Mouse (Mus musculus) limb, embryonic 14.5 days (tissue): Measurements from ENCODE around the gene Arap2. TPM values are rescaled to one million over a fixed set of nuclear protein-coding genes. Genes with fewer than 3 reads are reported as not detected.

Source experiments
- ATAC-seq: fragments of 200-750 bp; cut with Nextera tagmentation; 2 replicates; pipeline ENCODE4 v1.8.0; 2017; ENCODE audit warnings: low read depth, moderate number of reproducible peaks, moderate TSS enrichment; ENCODE audit not compliant: low FRiP score
- DNase-seq: peaks from one replicate; pipeline ENCODE4 v3.0.0-alpha.2; 2015; ENCODE audit warnings: low spot score
- H3K27ac ChIP-seq: fragments of 300-500 bp; sonication (generic); replicated peaks from 2 replicates; pipeline ENCODE4 v1.5.1; 2014; ENCODE audit warnings: low read depth, mild to moderate bottlenecking, low read length, moderate library complexity, mixed read lengths
- H3K27me3 ChIP-seq: fragments of 300-500 bp; sonication (generic); 2 replicates; pipeline ENCODE4 v1.6.1; 2014; ENCODE audit warnings: low read length, mixed read lengths; ENCODE audit not compliant: control insufficient read depth, insufficient read depth
- H3K36me3 ChIP-seq: fragments of 300-500 bp; sonication (generic); 2 replicates; pipeline ENCODE4 v1.6.1; 2014; ENCODE audit warnings: mild to moderate bottlenecking, low read length, moderate library complexity, mixed read lengths; ENCODE audit not compliant: control insufficient read depth, insufficient read depth
- H3K4me1 ChIP-seq: fragments of 300-500 bp; sonication (generic); 2 replicates; pipeline ENCODE4 v1.6.1; 2014; ENCODE audit warnings: antibody characterized with exemption, low read length, mixed read lengths; ENCODE audit not compliant: control insufficient read depth, insufficient read depth
- H3K4me2 ChIP-seq: fragments of 300-500 bp; sonication (generic); replicated peaks from 2 replicates; pipeline ENCODE4 v1.6.1; 2014; ENCODE audit warnings: low read depth, mild to moderate bottlenecking, low read length, moderate library complexity; ENCODE audit not compliant: severe bottlenecking
- H3K4me3 ChIP-seq: fragments of 300-500 bp; sonication (generic); replicated peaks from 2 replicates; pipeline ENCODE4 v1.5.1; 2014; ENCODE audit warnings: low read length
- H3K9ac ChIP-seq: fragments of 300-500 bp; sonication (generic); 2 replicates; pipeline ENCODE4 v1.6.1; 2014; ENCODE audit warnings: mild to moderate bottlenecking, low read depth, low read length, moderate library complexity; ENCODE audit not compliant: severe bottlenecking
- H3K9me3 ChIP-seq: fragments of 300-500 bp; sonication (generic); 2 replicates; pipeline ENCODE4 v1.6.1; 2016; ENCODE audit warnings: low read length; ENCODE audit not compliant: control insufficient read depth
- POLR2A ChIP-seq: fragments of 200-500 bp; IDR thresholded peaks from 2 replicates; pipeline ENCODE4 v1.8.0; 2012; ENCODE audit warnings: inconsistent platforms, mild to moderate bottlenecking, moderate library complexity, borderline replicate concordance; ENCODE audit not compliant: insufficient read depth, insufficient read length; ENCODE audit errors: extremely low read depth
- WGBS: fragments of 180-500 bp; shearing (Covaris S2); extraction: QIAGEN DNeasy Blood & Tissue Kit; methylation state at CpG from one replicate; pipeline ENCODE4 v1.1.7; 2014; 5-methylcytosine and 5-hydroxymethylcytosine counted together
- polyA plus RNA-seq, 2 experiments: library from polyadenylated mRNA; depleted of rRNA in 1 of 2; stranded (reverse) in 1 of 2; unstranded in 1 of 2; fragments of >200 nt; fragmentation: Nextera tagmentation in 1 of 2; extraction: Ambion mirVana in 1 of 2; gene quantifications; 2 replicates each; pipeline versions ENCODE4 v1.2.1 to v1.2.3; 2012 to 2014

Gene Arap2
- polyA plus RNA-seq, 2 experiments: 2.4 to 8.0 TPM

- H3K4me2 ChIP-seq: no peak overlapping the region
- H3K4me3 ChIP-seq: no peak overlapping the region
- WGBS: 90% methylated on average over 11 of the region's 11 CpGs
- H3K27ac ChIP-seq: no peak overlapping the region
- H3K27me3 ChIP-seq: no peaks in the 10 kb centered on the region
- no peaks in the 10 kb centered on the region for H3K4me1 ChIP-seq
- DNase-seq (no peak), ATAC-seq (no peak)
- no peak overlapping the region for H3K9ac ChIP-seq
- H3K9me3 ChIP-seq: no peaks in the 10 kb centered on the region
- no peaks in the 10 kb centered on the region for H3K36me3 ChIP-seq
- no peak for TF ChIP-seq POLR2A
These were observed 143.0 kb downstream of the Arap2 start for GRCm38 (mm10) chr5:62622848-62623479.

- no peak overlapping the region for H3K9ac ChIP-seq
- H3K4me2 ChIP-seq: no peak overlapping the region
- no peaks in the 10 kb centered on the region for H3K9me3 ChIP-seq
- H3K4me1 ChIP-seq: no peaks in the 10 kb centered on the region
- no peak for TF ChIP-seq POLR2A
- no peak overlapping the region for H3K27ac ChIP-seq
- no peak overlapping the region for H3K4me3 ChIP-seq
- ATAC-seq: no peak
- H3K27me3 ChIP-seq: no peaks in the 10 kb centered on the region
- no peak for DNase-seq
- H3K36me3 ChIP-seq: no peaks in the 10 kb centered on the region
These were observed 147.7 kb downstream of the Arap2 start for GRCm38 (mm10) chr5:62618286-62618685.

GRCm38 (mm10) chr5:62611990-62612389, 154.0 kb downstream of the Arap2 start:
- ATAC-seq: no peak
- Histone ChIP-seq H3K36me3 (no peaks in the 10 kb centered on the region), H3K27ac (no peak overlapping the region), H3K4me3 (no peak overlapping the region), H3K27me3 (no peaks in the 10 kb centered on the region), H3K9me3 (no peaks in the 10 kb centered on the region), H3K4me2 (no peak overlapping the region), H3K9ac (no peak overlapping the region), H3K4me1 (no peaks in the 10 kb centered on the region)
- no peak for DNase-seq
- WGBS: 59% methylated on average over 3 of the region's 3 CpGs
- no peak for TF ChIP-seq POLR2A

GRCm38 (mm10) chr5:62587348-62587747, 178.6 kb downstream of the Arap2 start:
- H3K4me3 ChIP-seq: no peak overlapping the region
- no peaks in the 10 kb centered on the region for H3K27me3 ChIP-seq
- no peak for ATAC-seq
- no peak overlapping the region for H3K27ac ChIP-seq
- 88% methylated on average over 1 of the region's 1 CpGs for WGBS
- no peak for DNase-seq
- no peak overlapping the region for H3K4me2 ChIP-seq
- no peaks in the 10 kb centered on the region for H3K4me1 ChIP-seq
- H3K9me3 ChIP-seq: no peaks in the 10 kb centered on the region
- H3K9ac ChIP-seq: no peak overlapping the region
- H3K36me3 ChIP-seq: no peaks in the 10 kb centered on the region
- TF ChIP-seq POLR2A: no peak

- H3K4me1 ChIP-seq: no peaks in the 10 kb centered on the region
- H3K9ac ChIP-seq: no peak overlapping the region
- DNase-seq: no peak
- H3K36me3 ChIP-seq: no peaks in the 10 kb centered on the region
- no peak for ATAC-seq
- no peak overlapping the region for H3K27ac ChIP-seq
- no peaks in the 10 kb centered on the region for H3K9me3 ChIP-seq
- H3K27me3 ChIP-seq: no peaks in the 10 kb centered on the region
- no peak for TF ChIP-seq POLR2A
- H3K4me2 ChIP-seq: no peak overlapping the region
- 28% methylated on average over 2 of the region's 2 CpGs for WGBS
- H3K4me3 ChIP-seq: no peak overlapping the region
These were observed 183.3 kb downstream of the Arap2 start for GRCm38 (mm10) chr5:62582643-62583042.

- no peaks in the 10 kb centered on the region for H3K36me3 ChIP-seq
- H3K27ac ChIP-seq: no peak overlapping the region
- no peak overlapping the region for H3K4me2 ChIP-seq
- no peak for TF ChIP-seq POLR2A
- WGBS: 65% methylated on average over 3 of the region's 3 CpGs
- H3K27me3 ChIP-seq: no peaks in the 10 kb centered on the region
- DNase-seq: no peak
- no peaks in the 10 kb centered on the region for H3K4me1 ChIP-seq
- no peak for ATAC-seq
- no peaks in the 10 kb centered on the region for H3K9me3 ChIP-seq
- no peak overlapping the region for H3K4me3 ChIP-seq
- H3K9ac ChIP-seq: no peak overlapping the region
These were observed 184.3 kb downstream of the Arap2 start for GRCm38 (mm10) chr5:62581699-62582098.
